Mouse (Mus musculus): ENCODE data around the gene Afg1l. TPM values are rescaled to one million over a fixed set of nuclear protein-coding genes. Genes with fewer than 3 reads are reported as not detected.

Afg1l gene
- total RNA-seq (2021): 10 to 100 TPM; 12.1 to 12.4 TPM

DNA sequence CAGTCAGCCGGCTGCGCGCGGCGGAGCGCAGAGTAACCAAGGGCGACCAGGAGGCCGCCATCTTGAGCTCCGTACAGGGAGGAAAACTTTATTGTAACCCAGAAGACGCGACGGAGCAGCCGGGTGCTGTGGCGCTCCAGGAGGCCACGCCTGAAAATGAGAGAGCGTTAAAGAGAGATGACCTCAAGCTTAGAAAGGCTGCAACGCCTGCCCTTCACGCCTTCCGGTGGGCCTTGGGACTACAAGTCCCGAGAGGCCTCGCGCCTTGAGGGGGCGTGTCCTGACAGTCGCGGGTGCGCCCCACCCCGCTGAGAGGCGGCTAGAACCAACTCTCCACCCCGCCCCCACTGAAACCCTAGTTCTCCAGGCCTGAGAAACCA lies at the start of gene Afg1l:
Afg1l (minus strand) TSS at position 225 of the 380 bp plus-strand sequence.
- intact Hi-C loops (cut with DNase I): loop anchor here (1.0 to 5.0 kb wide), 2 partner anchors 24 to 61 kb away; partner anchors contain the start of gene Snx3
- DNase-seq (ENCODE audit: low spot score in 2 of 2): peak; percentile 93 to 97

DNA sequence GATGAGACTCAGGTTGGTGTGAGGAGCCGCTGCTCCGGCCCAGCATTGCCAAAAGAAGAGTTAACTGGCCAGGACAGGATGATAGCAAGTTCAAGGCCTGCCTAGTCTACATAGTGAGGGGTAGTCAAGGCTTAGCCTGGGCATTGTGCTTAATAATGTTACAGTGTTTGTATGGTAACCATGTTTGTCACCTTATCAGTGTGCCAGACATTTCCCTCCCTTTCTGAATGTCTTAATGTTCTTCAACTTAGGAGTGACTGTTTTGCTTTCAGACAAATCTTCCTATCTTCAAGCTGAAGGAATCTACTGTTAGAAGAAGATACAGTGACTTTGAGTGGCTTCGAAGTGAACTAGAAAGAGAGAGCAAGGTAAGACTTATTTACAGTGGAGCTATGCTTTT lies 47.3 kb upstream of the Afg1l start:
- intact Hi-C loops (cut with DNase I): no loop called here
- DNase-seq (ENCODE audit: low spot score in 2 of 2): no peak

DNA sequence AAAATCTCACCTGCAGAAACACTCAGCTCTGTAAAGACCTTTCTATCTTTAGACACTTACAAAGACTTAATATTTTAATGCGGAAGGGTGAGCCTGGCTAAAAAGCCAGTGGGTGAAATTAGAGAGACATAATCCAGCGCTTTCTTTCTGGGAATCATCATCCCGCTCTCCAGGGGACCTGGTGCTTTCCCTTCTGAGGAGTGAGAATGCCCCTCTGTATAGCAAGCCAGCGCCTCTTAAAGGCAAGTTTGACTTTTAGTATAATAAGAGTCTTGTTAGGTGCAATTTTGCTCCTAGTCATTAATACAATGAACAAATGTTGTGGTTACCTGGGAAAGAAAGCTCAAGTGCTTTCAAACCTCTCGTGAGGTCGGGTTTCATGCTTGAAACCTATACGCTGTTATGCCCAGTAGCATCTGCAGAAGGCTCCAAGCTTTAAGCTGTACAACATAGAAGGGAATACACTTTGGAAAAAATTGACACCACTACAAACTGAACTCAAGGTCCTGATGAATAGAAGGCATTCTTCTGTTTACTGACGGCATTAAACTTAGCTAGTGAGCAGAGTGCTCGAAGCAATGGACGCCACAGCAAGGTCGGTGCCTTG lies 45.3 kb upstream of the Afg1l start:
- intact Hi-C loops (cut with DNase I): no loop called here
- no peak for DNase-seq (ENCODE audit: low spot score in 2 of 2)

DNA sequence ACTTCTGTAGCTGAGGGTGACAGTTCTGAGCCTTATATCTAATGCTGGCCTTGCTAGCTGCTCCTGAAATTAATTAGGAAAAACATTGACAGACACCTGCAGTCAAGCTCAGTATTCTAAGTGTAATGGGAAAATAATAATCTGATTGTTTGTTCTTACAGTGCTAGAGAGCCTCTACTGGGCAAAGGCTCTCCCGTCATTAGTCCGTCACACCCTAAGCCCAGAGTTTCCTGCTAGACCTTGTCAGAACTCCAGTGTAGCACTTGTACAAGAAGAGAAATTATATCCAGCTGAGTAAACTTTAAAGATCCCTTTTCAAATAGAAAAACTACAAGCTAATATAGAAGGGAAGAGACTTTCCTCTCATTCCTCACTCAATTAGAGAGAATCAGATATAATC lies 44.5 kb upstream of the Afg1l start:
- DNase-seq (ENCODE audit: low spot score in 2 of 2): no peak
- intact Hi-C loops (cut with DNase I): no loop called here

DNA sequence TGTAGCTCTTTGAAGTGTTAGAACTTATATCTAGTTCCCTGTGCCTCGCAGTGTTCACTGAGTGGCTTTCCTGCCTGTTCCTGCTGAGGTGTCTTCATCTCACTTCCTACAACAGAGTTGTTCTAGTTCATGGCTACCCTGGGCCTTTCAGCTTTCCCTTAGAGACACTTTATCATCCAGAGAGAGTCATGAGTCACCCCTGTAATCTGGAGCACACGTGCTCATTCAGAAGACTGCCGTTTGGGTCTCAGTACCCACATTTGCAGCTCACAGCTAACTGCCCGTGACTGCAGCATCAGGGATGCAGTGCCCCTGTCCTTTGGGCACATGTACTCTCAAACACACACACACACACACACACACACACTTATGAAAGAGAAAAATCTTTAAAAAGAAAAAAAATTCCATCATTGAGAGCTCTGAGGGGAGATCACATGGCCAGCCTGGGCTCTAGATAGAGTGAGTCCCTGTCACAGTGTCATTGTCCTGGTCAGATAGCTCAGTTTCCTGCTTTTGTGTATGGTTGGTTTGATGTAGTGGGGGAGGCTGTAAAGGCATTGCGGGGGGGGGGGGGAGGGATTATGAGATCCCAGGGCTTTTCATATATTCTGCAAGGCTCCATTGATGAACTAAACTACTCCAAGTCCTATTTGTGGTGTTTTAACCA lies 43.1 kb upstream of the Afg1l start:
- intact Hi-C loops (cut with DNase I): no loop called here
- no peak for DNase-seq (ENCODE audit: low spot score in 2 of 2)

GRCm38 (mm10) chr10:42518363-42518762 lies 40.0 kb upstream of the Afg1l start:
- no peak for DNase-seq (ENCODE audit: low spot score in 2 of 2)
- intact Hi-C loops (cut with DNase I): no loop called here

DNA sequence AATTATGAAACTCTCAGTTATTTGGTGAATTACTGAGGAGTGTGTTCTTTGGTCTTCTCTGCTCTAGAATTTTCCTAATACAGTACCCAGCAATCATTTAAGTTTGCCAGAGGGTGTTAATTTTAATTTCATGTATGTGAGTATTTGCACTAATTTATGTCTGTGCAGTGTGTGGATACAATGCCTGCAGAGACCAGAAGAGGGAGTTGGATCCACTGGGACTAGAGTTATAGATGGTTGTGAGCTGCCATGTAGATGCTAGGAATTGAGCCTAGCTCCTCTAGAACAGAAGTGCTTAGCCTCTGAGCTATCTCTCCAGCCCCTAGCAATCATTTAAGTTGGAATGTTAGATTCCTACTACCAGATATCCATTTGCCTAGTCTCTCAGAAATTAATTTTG lies 35.8 kb upstream of the Afg1l start:
- intact Hi-C loops (cut with DNase I): no loop called here
- no peak for DNase-seq (ENCODE audit: low spot score in 2 of 2)

GRCm38 (mm10) chr10:42511184-42512135 lies 33.1 kb upstream of the Afg1l start:
- DNase-seq (ENCODE audit: low spot score in 2 of 2): no peak
- intact Hi-C loops (cut with DNase I): no loop called here

GRCm38 (mm10) chr10:42510141-42510540 lies 31.8 kb upstream of the Afg1l start:
- intact Hi-C loops (cut with DNase I): no loop called here
- DNase-seq (ENCODE audit: low spot score in 2 of 2): no peak

GRCm38 (mm10) chr10:42504096-42504710 lies 25.8 kb upstream of the Afg1l start:
- intact Hi-C loops (cut with DNase I): no loop called here
- no peak for DNase-seq (ENCODE audit: low spot score in 2 of 2)

DNA sequence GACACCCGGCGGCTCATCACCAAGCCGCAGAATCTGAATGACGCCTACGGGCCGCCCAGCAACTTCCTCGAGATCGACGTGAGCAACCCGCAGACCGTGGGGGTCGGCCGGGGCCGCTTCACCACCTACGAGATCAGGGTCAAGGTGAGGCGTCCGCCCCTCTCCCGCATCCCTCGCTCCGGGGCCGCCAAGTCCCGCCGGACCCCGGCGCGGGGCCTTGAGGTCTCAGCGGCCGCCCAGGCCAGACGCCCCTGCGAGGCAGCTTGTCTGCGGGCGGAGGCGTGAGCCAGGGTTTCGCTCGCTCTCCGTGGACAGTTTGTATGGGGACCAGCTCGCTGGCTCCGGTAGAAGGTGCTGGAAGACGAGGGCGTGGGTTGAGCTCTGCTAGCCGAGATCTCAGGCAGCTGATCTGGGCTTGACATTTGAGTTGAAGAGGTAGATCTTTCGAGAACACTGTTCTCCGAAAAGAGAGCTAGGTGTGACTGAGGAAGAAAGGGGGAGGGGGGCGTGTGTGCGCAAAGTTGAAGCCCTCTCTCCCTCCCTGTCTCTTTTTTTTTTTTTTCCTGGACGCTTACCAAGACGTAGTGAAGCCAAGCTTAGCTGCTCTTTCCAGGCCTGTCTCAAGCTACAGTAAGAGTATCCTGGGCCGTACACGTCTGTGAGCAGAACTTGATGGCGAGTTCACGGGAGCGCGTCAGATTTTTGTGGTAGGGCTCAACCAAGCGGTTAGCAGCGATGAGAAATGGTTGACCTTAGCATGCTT lies 24.2 kb upstream of the Afg1l start:
- DNase-seq (ENCODE audit: low spot score in 2 of 2): peak in 1 of 2 experiments; percentile 78
- intact Hi-C loops (cut with DNase I): loop anchor here (1.0 kb wide), 2 partner anchors 24 to 78 kb away; partner anchors contain the start of gene Afg1l

DNA sequence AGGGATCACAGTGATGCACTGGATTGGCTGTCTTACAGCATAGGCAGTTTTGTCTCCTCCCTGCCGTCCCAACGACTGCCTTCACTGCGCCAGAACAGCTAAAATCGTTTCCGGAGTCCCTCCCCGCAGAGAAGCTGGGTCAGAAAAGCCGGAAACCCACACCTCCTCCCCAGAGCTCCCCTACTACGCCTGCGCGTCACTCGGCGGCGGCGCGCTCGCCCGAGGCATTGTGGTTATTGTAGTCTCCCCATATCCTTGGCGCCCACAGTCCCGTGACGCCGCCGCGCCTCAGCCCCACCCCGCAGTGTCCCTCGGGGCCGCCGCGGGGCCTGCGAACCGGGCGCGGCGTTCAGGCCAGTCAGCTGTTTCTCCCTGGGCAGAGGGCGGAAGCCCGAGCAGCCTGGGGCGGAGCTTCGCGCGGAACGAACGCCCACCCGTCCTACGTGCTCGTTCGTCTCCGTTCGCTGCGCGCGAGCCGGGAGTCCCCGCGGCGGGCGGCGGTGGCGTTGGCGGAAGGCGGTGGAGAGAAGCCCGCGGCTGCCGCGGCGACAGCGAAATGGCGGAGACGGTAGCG lies 23.5 kb upstream of the Afg1l start, which contains the start of gene Snx3:
Snx3 (plus strand) TSS at position 256 of the 574 bp plus-strand sequence.
- peak; percentile 97 to 99 for DNase-seq (ENCODE audit: low spot score in 2 of 2)
- intact Hi-C loops (cut with DNase I): loop anchor here (1.0 kb wide), 2 partner anchors 24 to 78 kb away; partner anchors contain the start of gene Afg1l

DNA sequence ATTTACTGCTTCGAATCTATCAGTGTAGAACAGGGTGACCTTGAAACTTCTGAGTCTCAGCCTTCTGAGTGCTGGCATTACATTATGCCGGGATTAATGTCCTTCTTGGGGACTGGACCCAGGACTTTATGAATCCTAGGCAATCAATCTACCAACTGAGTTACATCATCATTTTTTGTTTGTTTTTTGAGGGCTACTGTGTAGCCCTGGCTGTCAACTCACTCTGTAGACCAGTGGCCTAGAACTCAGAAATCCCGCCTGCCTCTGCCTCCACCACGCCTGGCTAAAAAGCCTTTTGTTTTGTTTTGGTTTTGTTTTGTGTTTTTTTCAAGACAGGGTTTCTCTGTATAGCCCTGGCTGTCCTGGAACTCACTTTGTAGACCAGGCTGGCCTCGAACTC lies 22.8 kb upstream of the Afg1l start:
- intact Hi-C loops (cut with DNase I): no loop called here
- no peak for DNase-seq (ENCODE audit: low spot score in 2 of 2)

DNA sequence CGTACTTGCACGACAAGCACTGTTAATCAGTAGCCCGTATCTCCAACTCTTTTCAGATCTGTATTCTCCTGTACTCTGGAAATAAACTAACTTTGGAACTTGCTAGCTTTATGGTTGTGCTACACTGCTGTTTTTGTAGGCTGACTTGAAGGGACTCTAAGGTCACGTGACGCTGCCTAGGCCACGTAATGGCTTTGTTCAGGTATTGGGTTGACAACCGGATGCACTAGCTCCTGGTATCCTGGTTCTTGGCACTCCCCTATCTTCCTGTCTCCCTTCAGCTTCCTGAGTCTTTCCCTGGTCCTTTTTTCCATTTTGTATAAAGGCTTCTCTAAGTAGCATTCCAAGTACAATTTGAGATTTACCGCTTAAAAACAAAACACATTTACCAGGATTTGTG lies 22.2 kb upstream of the Afg1l start:
- intact Hi-C loops (cut with DNase I): no loop called here
- DNase-seq (ENCODE audit: low spot score in 2 of 2): no peak

DNA sequence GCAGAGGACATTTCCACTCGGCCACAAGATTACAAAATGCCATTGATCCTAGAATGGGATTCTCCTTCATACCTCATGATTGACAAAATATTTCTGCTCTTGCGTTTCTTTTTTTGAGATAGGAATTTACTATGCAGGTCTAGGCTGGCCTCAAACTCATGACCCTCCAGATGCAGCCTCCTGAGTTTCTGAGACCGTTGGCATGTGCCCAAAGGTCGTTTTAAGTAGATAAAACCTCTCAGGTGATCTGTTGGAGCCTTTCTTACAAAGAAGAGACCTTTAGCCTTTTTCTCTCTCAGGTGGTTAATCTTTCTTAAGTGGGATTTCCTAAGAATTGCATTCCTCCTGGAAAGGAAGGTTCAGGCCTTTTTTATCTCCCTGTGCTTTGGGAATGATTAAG lies 14.6 kb upstream of the Afg1l start:
- intact Hi-C loops (cut with DNase I): no loop called here
- no peak for DNase-seq (ENCODE audit: low spot score in 2 of 2)

GRCm38 (mm10) chr10:42492027-42492771 lies 13.8 kb upstream of the Afg1l start:
- intact Hi-C loops (cut with DNase I): no loop called here
- DNase-seq (ENCODE audit: low spot score in 2 of 2): no peak

- DNase-seq (ENCODE audit: low spot score in 2 of 2): no peak
- intact Hi-C loops (cut with DNase I): no loop called here
Measured at GRCm38 (mm10) chr10:42491158-42491557, 12.8 kb upstream of the Afg1l start.

All from left cerebral cortex, postnatal 25 days (tissue).